Mouse (Mus musculus) stomach, postnatal 0 days (tissue): ENCODE results near the gene Tsx. TPM values are rescaled to one million over a fixed set of nuclear protein-coding genes. Genes with fewer than 3 reads are reported as not detected.

ENCODE experiments used
- ATAC-seq: fragments of 200-750 bp; cut with Nextera tagmentation; 2 replicates; pipeline ENCODE4 v1.8.0; 2017; ENCODE audit not compliant: low FRiP score, low TSS enrichment
- DNase-seq: peaks from one replicate; pipeline ENCODE4 v3.0.0-alpha.2; 2016; ENCODE audit warnings: low spot score
- H3K27ac ChIP-seq: fragments of 300-500 bp; sonication (generic); replicated peaks from 2 replicates; pipeline ENCODE4 v1.5.1; 2014; ENCODE audit warnings: mild to moderate bottlenecking, control low read depth
- H3K27me3 ChIP-seq: fragments of 300-500 bp; sonication (generic); 2 replicates; pipeline ENCODE4 v1.6.1; 2014; ENCODE audit warnings: low read length; ENCODE audit not compliant: control insufficient read depth, insufficient read depth
- H3K36me3 ChIP-seq: fragments of 300-500 bp; sonication (generic); 2 replicates; pipeline ENCODE4 v1.6.1; 2014; ENCODE audit warnings: low read length, mixed read lengths; ENCODE audit not compliant: control insufficient read depth, insufficient read depth
- H3K4me1 ChIP-seq: fragments of 300-500 bp; sonication (generic); replicated peaks from 2 replicates; pipeline ENCODE4 v1.6.1; 2014; ENCODE audit warnings: antibody characterized with exemption; ENCODE audit not compliant: control insufficient read depth, insufficient read depth
- H3K4me2 ChIP-seq: fragments of 300-500 bp; sonication (generic); replicated peaks from 2 replicates; pipeline ENCODE4 v1.6.1; 2014; ENCODE audit warnings: low read depth, mild to moderate bottlenecking, control low read depth, moderate library complexity
- H3K4me3 ChIP-seq: fragments of 300-500 bp; sonication (generic); 2 replicates; pipeline ENCODE4 v1.5.1; 2014; ENCODE audit warnings: low read depth, low read length, control low read depth
- H3K9ac ChIP-seq: fragments of 300-500 bp; sonication (generic); 2 replicates; pipeline ENCODE4 v1.6.1; 2014; ENCODE audit warnings: mild to moderate bottlenecking, low read length, control low read depth, mixed read lengths
- H3K9me3 ChIP-seq: fragments of 300-500 bp; sonication (generic); 2 replicates; pipeline ENCODE4 v1.6.1; 2016; ENCODE audit warnings: low read length; ENCODE audit not compliant: control insufficient read depth
- CTCF ChIP-seq: IDR thresholded peaks from 2 replicates; pipeline ENCODE4 v1.5.1; 2016; ENCODE audit warnings: antibody characterized with exemption, low read depth, mild to moderate bottlenecking, moderate library complexity
- EP300 ChIP-seq: optimal IDR thresholded peaks from 2 replicates; pipeline ENCODE3; 2016; ENCODE audit warnings: antibody characterized with exemption
- WGBS: fragments of 180-500 bp; shearing (Covaris S2); extraction: QIAGEN DNeasy Blood & Tissue Kit; methylation state at CpG from one replicate; pipeline ENCODE4 v1.1.7; 2014; 5-methylcytosine and 5-hydroxymethylcytosine counted together
- polyA plus RNA-seq: library from polyadenylated mRNA; unstranded; fragments of >200 nt; fragmentation: Nextera tagmentation; extraction: Ambion mirVana; gene quantifications from 2 replicates; pipeline ENCODE4 v1.2.1, GENCODE M21; 2015

Tsx gene
- polyA plus RNA-seq, 1 experiment from 2014 or later, result not detected

DNA sequence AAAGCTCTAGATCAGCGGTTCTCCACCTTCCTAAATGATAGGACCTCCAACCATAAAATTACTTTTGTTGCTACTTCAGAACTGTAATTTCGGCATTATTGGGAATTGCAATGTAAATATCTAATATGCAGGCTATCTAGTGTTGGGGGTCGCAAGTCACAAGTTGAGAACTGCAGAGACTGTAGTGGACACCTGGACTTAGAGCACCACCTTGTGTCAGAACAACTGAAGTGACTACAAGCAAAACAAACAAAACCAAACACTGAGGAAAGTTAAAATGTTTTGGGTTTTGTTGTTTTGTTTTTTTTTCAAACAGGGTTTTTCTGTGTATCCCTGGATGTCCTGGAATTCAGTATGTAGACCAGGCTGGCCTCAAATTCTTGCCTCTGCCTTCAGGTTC is 29.7 kb upstream of the Tsx start:
- H3K4me2 ChIP-seq, result no peak overlapping the region
- 76% methylated on average over 3 of the region's 3 CpGs for WGBS
- no peak for ATAC-seq
- H3K36me3 ChIP-seq, result no peaks in the 10 kb centered on the region
- TF ChIP-seq CTCF (peak; percentile 50), EP300 (no peak)
- no peak for DNase-seq
- H3K9me3 ChIP-seq, result no peaks in the 10 kb centered on the region
- H3K27ac ChIP-seq, result no peak overlapping the region
- no peaks in the 10 kb centered on the region for H3K4me1 ChIP-seq
- no peak overlapping the region for H3K4me3 ChIP-seq
- H3K9ac ChIP-seq, result no peak overlapping the region
- H3K27me3 ChIP-seq, result no peaks in the 10 kb centered on the region

DNA sequence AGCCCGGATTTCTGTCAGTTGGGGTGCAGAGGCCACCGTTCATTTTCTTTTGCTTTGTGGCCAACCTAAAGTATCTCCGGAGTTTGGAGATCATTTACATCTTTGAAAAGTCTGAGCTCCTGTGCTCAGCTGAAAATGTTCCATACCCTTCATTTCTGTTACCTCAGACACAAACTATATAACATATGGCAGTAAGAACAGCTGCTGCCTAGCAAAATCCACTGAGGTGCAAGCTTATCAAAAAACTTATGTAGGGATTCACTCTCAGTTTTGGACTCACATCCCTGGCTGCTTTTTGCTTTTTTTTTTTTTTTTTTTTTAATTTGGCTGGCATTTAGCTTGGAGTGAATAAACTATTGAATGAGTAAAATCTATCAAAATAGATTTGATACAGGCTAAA is 26.1 kb upstream of the Tsx start:
- 75% methylated on average over 3 of the region's 3 CpGs for WGBS
- Histone ChIP-seq H3K27ac (no peak overlapping the region), H3K9me3 (no peaks in the 10 kb centered on the region), H3K4me1 (no peaks in the 10 kb centered on the region), H3K9ac (no peak overlapping the region), H3K36me3 (no peaks in the 10 kb centered on the region), H3K4me2 (no peak overlapping the region), H3K27me3 (no peaks in the 10 kb centered on the region), H3K4me3 (no peak overlapping the region)
- ATAC-seq, result no peak
- TF ChIP-seq EP300 (no peak), CTCF (no peak)
- no peak for DNase-seq

- Histone ChIP-seq H3K9me3 (no peaks in the 10 kb centered on the region), H3K4me2 (no peak overlapping the region), H3K36me3 (no peaks in the 10 kb centered on the region), H3K4me1 (no peaks in the 10 kb centered on the region), H3K27ac (no peak overlapping the region), H3K9ac (no peak overlapping the region), H3K27me3 (no peaks in the 10 kb centered on the region), H3K4me3 (no peak overlapping the region)
- TF ChIP-seq EP300 (no peak), CTCF (no peak)
- ATAC-seq (no peak), DNase-seq (no peak)
- 75% methylated on average over 1 of the region's 1 CpGs for WGBS
Observed at GRCm38 (mm10) chrX:103393841-103394240, 20.4 kb upstream of the Tsx start.

DNA sequence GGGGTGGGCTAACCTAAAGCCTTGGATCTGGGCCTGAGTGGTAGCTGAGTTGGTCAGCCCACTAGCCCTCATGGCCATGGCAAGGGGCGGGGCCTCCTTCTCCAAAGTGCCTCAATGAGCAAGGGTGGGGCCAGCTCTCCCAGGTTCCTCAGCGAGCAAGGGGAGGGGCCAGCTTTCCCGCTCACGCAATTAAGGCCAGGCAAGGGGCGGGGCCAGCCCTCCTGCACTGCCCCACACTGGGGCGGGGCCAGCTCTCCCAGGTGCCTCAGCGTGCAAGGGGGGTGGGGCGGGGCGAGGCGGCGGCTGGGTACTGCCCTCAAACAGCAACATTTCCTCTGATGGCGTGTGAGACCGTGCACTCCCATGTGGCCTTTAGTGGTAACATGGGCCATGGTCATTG is 9.2 kb upstream of the Tsx start:
- Histone ChIP-seq H3K27me3 (no peaks in the 10 kb centered on the region), H3K9ac (no peak overlapping the region), H3K9me3 (no peaks in the 10 kb centered on the region), H3K27ac (no peak overlapping the region), H3K4me3 (no peak overlapping the region), H3K36me3 (no peaks in the 10 kb centered on the region), H3K4me2 (no peak overlapping the region), H3K4me1 (no peaks in the 10 kb centered on the region)
- DNase-seq, result peak; percentile 38
- no peak for TF ChIP-seq CTCF
- TF ChIP-seq EP300, result no peak
- 39% methylated on average over 12 of the region's 13 CpGs for WGBS
- 0 out of 2 replicates have a peak, but pooled peaks have one; percentile 24 for ATAC-seq

DNA sequence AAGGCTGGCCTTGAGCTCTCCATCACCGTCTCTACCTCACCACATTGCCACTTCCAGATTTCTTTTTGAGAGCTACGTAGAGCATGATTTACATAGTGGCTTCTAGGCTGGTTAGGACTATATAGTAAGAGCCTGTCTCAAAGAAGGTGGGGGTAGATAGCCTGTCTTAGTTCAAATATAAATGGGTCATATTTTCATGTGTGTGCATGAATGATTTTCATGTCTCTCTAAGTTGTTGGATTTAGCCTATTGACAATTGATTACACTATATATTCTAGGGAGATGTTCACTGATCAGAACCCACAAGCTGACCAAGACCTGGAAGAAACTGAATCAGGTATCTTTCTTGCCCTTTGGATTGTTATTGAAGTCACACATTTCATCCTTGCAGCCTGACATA is 7.4 kb downstream of the Tsx start, which contains the start of gene Gm26992:
Gene Gm26992 (plus strand): TSS at position 301 of the 400 bp plus-strand sequence.
- no peak for DNase-seq
- no peak for ATAC-seq
- no peaks in the 10 kb centered on the region for H3K36me3 ChIP-seq
- H3K4me2 ChIP-seq, result no peak within 1 kb of the TSS
- no peak within 1 kb of the TSS for H3K27ac ChIP-seq
- no peaks in the 10 kb centered on the region for H3K27me3 ChIP-seq
- WGBS, result 89% methylated on average over 2 of the region's 2 CpGs
- no peak for TF ChIP-seq EP300
- TF ChIP-seq CTCF, result no peak
- H3K4me1 ChIP-seq, result no peaks in the 10 kb centered on the region
- no peak within 1 kb of the TSS for H3K9ac ChIP-seq
- H3K4me3 ChIP-seq, result no peak within 1 kb of the TSS
- no peaks in the 10 kb centered on the region for H3K9me3 ChIP-seq

DNA sequence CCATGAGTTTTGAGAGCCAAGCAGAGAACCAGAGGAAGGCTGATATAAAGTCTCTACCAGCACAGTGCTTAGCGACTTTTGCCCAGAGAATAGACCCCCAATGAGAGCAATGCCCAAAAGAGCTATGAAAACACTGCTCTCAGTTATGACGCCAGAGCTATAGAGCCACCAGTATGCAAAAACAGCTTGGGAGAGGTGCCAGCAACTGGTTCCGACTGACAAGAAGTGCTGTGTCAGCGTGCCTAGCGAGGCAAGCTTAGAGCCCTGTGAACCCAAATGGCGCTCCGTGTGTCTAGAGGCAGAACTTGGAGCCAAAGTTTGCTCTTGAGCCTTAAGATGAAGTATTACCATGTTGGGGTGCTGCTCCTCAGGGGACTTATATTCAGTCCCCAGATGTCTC is 13.4 kb downstream of the Tsx start:
- TF ChIP-seq EP300 (no peak), CTCF (no peak)
- no peak overlapping the region for H3K9ac ChIP-seq
- 77% methylated on average over 7 of the region's 7 CpGs for WGBS
- no peak overlapping the region for H3K4me2 ChIP-seq
- ATAC-seq (no peak), DNase-seq (no peak)
- H3K4me3 ChIP-seq, result no peak overlapping the region
- H3K27me3 ChIP-seq, result no peaks in the 10 kb centered on the region
- no peaks in the 10 kb centered on the region for H3K36me3 ChIP-seq
- no peaks in the 10 kb centered on the region for H3K4me1 ChIP-seq
- H3K27ac ChIP-seq, result no peak overlapping the region
- no peaks in the 10 kb centered on the region for H3K9me3 ChIP-seq
